In the genomic region with DNA sequence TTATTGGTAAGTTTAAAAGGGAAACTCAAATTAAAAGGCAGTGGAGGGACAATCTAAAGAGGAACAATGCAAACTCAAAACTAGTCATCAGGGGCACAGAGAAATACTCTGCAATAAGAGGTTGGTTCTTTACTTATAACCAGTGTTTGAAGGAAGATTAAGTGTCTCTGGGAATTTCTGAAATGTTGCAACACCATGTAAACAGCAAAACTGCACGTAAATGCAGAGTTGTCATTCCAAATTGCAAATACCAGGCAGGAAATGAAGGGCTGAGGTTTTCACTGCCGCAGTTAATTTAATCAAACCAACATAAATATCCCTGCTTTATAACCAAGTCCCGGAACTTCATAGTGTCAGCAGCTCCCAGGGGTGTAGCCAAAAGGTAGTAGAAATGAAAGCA, we compare ENCODE assay signal across 24 mouse cellular contexts.
DNase-seq lines count a peak whose midpoint lies in the region; ATAC-seq and TF ChIP-seq lines count a peak whose summit lies in the region.
"Had no signal": no experiment of that assay in that cellular context is flagged by ENCODE, and none has a peak within 500 bp of the region (broad histone marks: within the 10 kb centered on the region; RNA-seq: fewer than 3 reads in every experiment).

No protein-coding gene starts in this region.

- no peak for DNase-seq in forebrain, embryonic 14.5 days (ENCODE audit: low spot score)
- peak; percentile 39 for DNase-seq in kidney, postnatal 0 days (ENCODE audit: low spot score)
- no peak for DNase-seq in kidney, postnatal 14 days
- DNase-seq in midbrain, postnatal 0 days (ENCODE audit: low spot score), result no peak
- DNase-seq in gastrocnemius, adult 8-10 months (ENCODE audit: low spot score in 2 of 2), result no peak
- DNase-seq: adrenal gland, postnatal 36 days; B cell, adult 2 months; cerebellum, adult 8-10 months; heart, postnatal 36 days; kidney, postnatal 10 days; lung, postnatal 4 days; spleen, adult 18-20 months; thymus, adult 2 months had no signal

- H3K4me2 ChIP-seq in forebrain, embryonic 12.5 days, result no peak overlapping the region
- H3K4me2 ChIP-seq in forebrain, embryonic 14.5 days (ENCODE audit: low read length), result no peak overlapping the region
- H3K4me2 ChIP-seq in kidney, postnatal 0 days (ENCODE audit: low read length), result no peak overlapping the region
- H3K4me2 ChIP-seq in embryonic facial prominence, embryonic 15.5 days (replicated peaks), result no peak overlapping the region
- no peak overlapping the region for H3K4me2 ChIP-seq in midbrain, postnatal 0 days (ENCODE audit: low read depth, low read length, poor library complexity, severe bottlenecking)
- H3K4me2 ChIP-seq: heart, embryonic 13.5 days; limb, embryonic 12.5 days; neural tube, embryonic 12.5 days; stomach, embryonic 15.5 days had no signal

- 39% methylated on average over 3 of the region's 3 CpGs for WGBS in forebrain, embryonic 12.5 days
- WGBS in forebrain, embryonic 14.5 days, result 35% methylated on average over 3 of the region's 3 CpGs
- WGBS in kidney, postnatal 0 days, result 28% methylated on average over 3 of the region's 3 CpGs
- 41% methylated on average over 3 of the region's 3 CpGs for WGBS in embryonic facial prominence, embryonic 15.5 days
- 33% methylated on average over 3 of the region's 3 CpGs for WGBS in midbrain, postnatal 0 days

- H3K9ac ChIP-seq in forebrain, embryonic 12.5 days, result no peak overlapping the region
- H3K9ac ChIP-seq in forebrain, embryonic 14.5 days (ENCODE audit: low read length), result no peak overlapping the region
- no peak overlapping the region for H3K9ac ChIP-seq in kidney, postnatal 0 days (ENCODE audit: low read depth, low read length)
- H3K9ac ChIP-seq in embryonic facial prominence, embryonic 15.5 days, result no peak overlapping the region
- no peak overlapping the region for H3K9ac ChIP-seq in midbrain, postnatal 0 days (replicated peaks; ENCODE audit: low read length, poor library complexity, severe bottlenecking)
- H3K9ac ChIP-seq: heart, embryonic 13.5 days; limb, embryonic 12.5 days; midbrain, embryonic 12.5 days; neural tube, embryonic 12.5 days; stomach, embryonic 15.5 days had no signal

- H3K4me3 ChIP-seq in forebrain, embryonic 12.5 days (replicated peaks), result no peak overlapping the region
- no peak overlapping the region for H3K4me3 ChIP-seq in forebrain, embryonic 14.5 days (ENCODE audit: low read depth, low read length)
- H3K4me3 ChIP-seq in kidney, postnatal 0 days (replicated peaks; ENCODE audit: low read depth, low read length), result no peak overlapping the region
- H3K4me3 ChIP-seq in embryonic facial prominence, embryonic 15.5 days (replicated peaks), result no peak overlapping the region
- H3K4me3 ChIP-seq in midbrain, postnatal 0 days (ENCODE audit: low read depth, low read length), result no peak overlapping the region
- H3K4me3 ChIP-seq: erythroblast, embryonic 14.5 days; heart, embryonic 13.5 days; left cerebral cortex, adult 2 months; limb, embryonic 12.5 days; midbrain, embryonic 12.5 days; neural tube, embryonic 12.5 days; stomach, embryonic 15.5 days had no signal

- TF ChIP-seq CTCF in kidney, postnatal 0 days (IDR thresholded peaks at IDR 0.05; ENCODE audit: low read depth), result no peak
- TF ChIP-seq CTCF in midbrain, postnatal 0 days (IDR thresholded peaks at IDR 0.05), result no peak

- H3K27ac ChIP-seq in forebrain, embryonic 12.5 days, result peak overlapping the region; percentile 2; the same call in 1 of the 2 replicates
- no peak overlapping the region for H3K27ac ChIP-seq in forebrain, embryonic 14.5 days (ENCODE audit: low read depth, low read length)
- H3K27ac ChIP-seq in kidney, postnatal 0 days, result no peak overlapping the region
- 0 out of 2 replicates have a peak overlapping the region, but pooled peaks have one; percentile 13 for H3K27ac ChIP-seq in embryonic facial prominence, embryonic 15.5 days (replicated peaks)
- H3K27ac ChIP-seq in midbrain, postnatal 0 days (ENCODE audit: low read depth, low read length), result 0 out of 2 replicates have a peak overlapping the region, but pooled peaks have one; percentile 0
- H3K27ac ChIP-seq: heart, embryonic 13.5 days; left cerebral cortex, adult 2 months; limb, embryonic 12.5 days; midbrain, embryonic 12.5 days; neural tube, embryonic 12.5 days; stomach, embryonic 15.5 days had no signal

- no peaks in the 10 kb centered on the region for H3K36me3 ChIP-seq in forebrain, embryonic 12.5 days (replicated peaks)
- H3K36me3 ChIP-seq in forebrain, embryonic 14.5 days (ENCODE audit: control insufficient read depth, insufficient read depth, low read length), result no peaks in the 10 kb centered on the region
- H3K36me3 ChIP-seq in kidney, postnatal 0 days (ENCODE audit: insufficient read depth, low read length), result no peaks in the 10 kb centered on the region
- no peaks in the 10 kb centered on the region for H3K36me3 ChIP-seq in embryonic facial prominence, embryonic 15.5 days
- no peaks in the 10 kb centered on the region for H3K36me3 ChIP-seq in midbrain, postnatal 0 days (ENCODE audit: insufficient read depth, low read length)
- H3K36me3 ChIP-seq: heart, embryonic 13.5 days; limb, embryonic 12.5 days; midbrain, embryonic 12.5 days; neural tube, embryonic 12.5 days; stomach, embryonic 15.5 days had no signal

- peaks cover 30% of the 10 kb centered on the region for H3K4me1 ChIP-seq in forebrain, embryonic 12.5 days
- peaks cover 10% of the 10 kb centered on the region; the same call in 1 of the 2 replicates for H3K4me1 ChIP-seq in forebrain, embryonic 14.5 days (ENCODE audit: control insufficient read depth, insufficient read depth, low read length)
- H3K4me1 ChIP-seq in kidney, postnatal 0 days (replicated peaks; ENCODE audit: insufficient read depth, low read length), result peaks cover 5% of the 10 kb centered on the region; the same call in 1 of the 2 replicates
- H3K4me1 ChIP-seq in embryonic facial prominence, embryonic 15.5 days, result peaks cover 19% of the 10 kb centered on the region
- H3K4me1 ChIP-seq in midbrain, postnatal 0 days (ENCODE audit: insufficient read depth, low read length), result 0 out of 2 replicates have a peak, but pooled peaks cover 6% of the 10 kb centered on the region
- H3K4me1 ChIP-seq: stomach, embryonic 15.5 days had no signal

- peaks cover 47% of the 10 kb centered on the region for H3K27me3 ChIP-seq in forebrain, embryonic 12.5 days
- peaks cover 12% of the 10 kb centered on the region; the same call in 1 of the 2 replicates for H3K27me3 ChIP-seq in forebrain, embryonic 14.5 days (replicated peaks; ENCODE audit: control insufficient read depth, insufficient read depth, low read length)
- no peaks in the 10 kb centered on the region for H3K27me3 ChIP-seq in kidney, postnatal 0 days (ENCODE audit: insufficient read depth, low read length)
- no peaks in the 10 kb centered on the region for H3K27me3 ChIP-seq in embryonic facial prominence, embryonic 15.5 days
- no peaks in the 10 kb centered on the region for H3K27me3 ChIP-seq in midbrain, postnatal 0 days (ENCODE audit: insufficient read depth, low read length)
- H3K27me3 ChIP-seq: heart, embryonic 13.5 days; limb, embryonic 12.5 days; neural tube, embryonic 12.5 days; stomach, embryonic 15.5 days had no signal

- no peaks in the 10 kb centered on the region for H3K9me3 ChIP-seq in forebrain, embryonic 12.5 days
- H3K9me3 ChIP-seq in forebrain, embryonic 14.5 days (replicated peaks; ENCODE audit: control insufficient read depth, low read length), result no peaks in the 10 kb centered on the region
- no peaks in the 10 kb centered on the region for H3K9me3 ChIP-seq in kidney, postnatal 0 days (replicated peaks; ENCODE audit: low read length)
- no peaks in the 10 kb centered on the region for H3K9me3 ChIP-seq in embryonic facial prominence, embryonic 15.5 days (replicated peaks)
- H3K9me3 ChIP-seq in midbrain, postnatal 0 days (ENCODE audit: low read length), result no peaks in the 10 kb centered on the region
- H3K9me3 ChIP-seq: heart, embryonic 13.5 days; limb, embryonic 12.5 days; midbrain, embryonic 12.5 days; neural tube, embryonic 12.5 days; stomach, embryonic 15.5 days had no signal

- no peak for ATAC-seq in forebrain, embryonic 12.5 days (ENCODE audit: low FRiP score)
- no peak for ATAC-seq in forebrain, embryonic 14.5 days
- ATAC-seq in kidney, postnatal 0 days (replicated peaks; ENCODE audit: low FRiP score, low read depth), result no peak
- no peak for ATAC-seq in embryonic facial prominence, embryonic 15.5 days (ENCODE audit: insufficient number of reproducible peaks, low FRiP score, low TSS enrichment, low read depth)
- no peak for ATAC-seq in midbrain, postnatal 0 days (ENCODE audit: low FRiP score)
- ATAC-seq in monocyte, adult 5-6 weeks (replicated peaks; ENCODE audit: insufficient number of reproducible peaks, low FRiP score, low TSS enrichment, poor library complexity, severe bottlenecking), result no peak
- ATAC-seq: activated CD4-positive, CD25-positive, alpha-beta regulatory T cell, adult 4 months had no signal

Comparison
In these comparisons a context has a peak if more than half of its experiments do, and no peak if none do; other contexts are left out.
1. H3K27ac ChIP-seq: peak in forebrain, embryonic 12.5 days (single experiment), embryonic facial prominence, embryonic 15.5 days (single experiment) and midbrain, postnatal 0 days (single experiment); none in forebrain, embryonic 14.5 days (single experiment) and kidney, postnatal 0 days (single experiment).